Mouse (Mus musculus) embryonic facial prominence, embryonic 13.5 days (tissue): ENCODE results near the gene Pspc1. TPM values are rescaled to one million over a fixed set of nuclear protein-coding genes. Genes with fewer than 3 reads are reported as not detected.
"Not testable (repeated sequence)": the region's sequence is repeated elsewhere in the genome, so short reads cannot be mapped to it uniquely, and the experiment has no call there.

ENCODE experiments used
- ATAC-seq: fragments of 200-750 bp; cut with Nextera tagmentation; 2 replicates; pipeline ENCODE4 v1.8.0; 2017; ENCODE audit warnings: low read depth; ENCODE audit not compliant: insufficient number of reproducible peaks, insufficient read depth, low FRiP score, low TSS enrichment
- H3K27ac ChIP-seq: fragments of 300-500 bp; sonication (generic); 2 replicates; pipeline ENCODE4 v1.5.1; 2015; ENCODE audit warnings: moderate library complexity, mild to moderate bottlenecking, inconsistent platforms
- H3K27me3 ChIP-seq: fragments of 300-500 bp; sonication (generic); 2 replicates; pipeline ENCODE4 v1.6.1; 2015; ENCODE audit warnings: mild to moderate bottlenecking, inconsistent platforms
- H3K36me3 ChIP-seq: fragments of 300-500 bp; sonication (generic); 2 replicates; pipeline ENCODE4 v1.6.1; 2015; ENCODE audit warnings: mild to moderate bottlenecking, inconsistent platforms
- H3K4me1 ChIP-seq: fragments of 300-500 bp; sonication (generic); 2 replicates; pipeline ENCODE4 v1.6.1; 2015; ENCODE audit warnings: inconsistent platforms
- H3K4me2 ChIP-seq: fragments of 300-500 bp; sonication (generic); 2 replicates; pipeline ENCODE4 v1.6.1; 2015; ENCODE audit warnings: moderate library complexity, mild to moderate bottlenecking, inconsistent platforms
- H3K4me3 ChIP-seq: fragments of 300-500 bp; sonication (generic); 2 replicates; pipeline ENCODE4 v1.5.1; 2015; ENCODE audit warnings: mild to moderate bottlenecking, inconsistent platforms
- H3K9ac ChIP-seq: fragments of 300-500 bp; sonication (generic); 2 replicates; pipeline ENCODE4 v1.6.1; 2015; ENCODE audit warnings: mild to moderate bottlenecking, inconsistent platforms
- H3K9me3 ChIP-seq: fragments of 300-500 bp; sonication (generic); 2 replicates; pipeline ENCODE4 v1.6.1; 2016; ENCODE audit warnings: inconsistent platforms
- WGBS: fragments of 180-500 bp; shearing (Covaris S2); methylation state at CpG from one replicate; pipeline ENCODE4 v1.1.7; 2015; ENCODE audit warnings: mixed read lengths; 5-methylcytosine and 5-hydroxymethylcytosine counted together
- polyA plus RNA-seq: library from polyadenylated mRNA; unstranded; fragments of >200 nt; fragmentation: Nextera tagmentation; extraction: Ambion mirVana; gene quantifications from 2 replicates; pipeline ENCODE4 v1.2.1, GENCODE M21; 2015

Pspc1 gene
- 35.3 and 45.7 TPM in 2 replicates for polyA plus RNA-seq

- ATAC-seq: peak; percentile 94
- under 1% methylated on average over 36 of the region's 36 CpGs for WGBS
These were observed at the start of gene Pspc1 for GRCm38 (mm10) chr14:56778200-56778932. Gene Pspc1, minus strand, starts transcription at chr14:56778316.

GRCm38 (mm10) chr14:56824562-56824961 is 46.4 kb upstream of the Pspc1 start:
- Histone ChIP-seq H3K4me2 (no peak overlapping the region), H3K4me1 (no peaks in the 10 kb centered on the region), H3K4me3 (no peak overlapping the region), H3K9ac (no peak overlapping the region), H3K27me3 (no peaks in the 10 kb centered on the region), H3K9me3 (0 out of 2 replicates have a peak, but pooled peaks cover 3% of the 10 kb centered on the region), H3K27ac (no peak overlapping the region), H3K36me3 (no peaks in the 10 kb centered on the region)
- ATAC-seq: no peak

More at GRCm38 (mm10) chr14:56778200-56778932, at the start of gene Pspc1:
- Histone ChIP-seq H3K4me2 (peak within 1 kb of the TSS; percentile 68), H3K4me3 (peak within 1 kb of the TSS; percentile 97), H3K9ac (peak within 1 kb of the TSS; percentile 94), H3K27ac (peak within 1 kb of the TSS; percentile 96), H3K36me3 (no peaks in the 10 kb centered on the region), H3K9me3 (no peaks in the 10 kb centered on the region), H3K27me3 (no peaks in the 10 kb centered on the region), H3K4me1 (peaks cover 17% of the 10 kb centered on the region)

GRCm38 (mm10) chr14:56817616-56818015 is 39.5 kb upstream of the Pspc1 start:
- peak; percentile 38; the same call in 1 of the 2 replicates for ATAC-seq
- Histone ChIP-seq H3K4me2 (peak overlapping the region; percentile 40), H3K4me3 (no peak overlapping the region), H3K9ac (no peak overlapping the region), H3K4me1 (peaks cover 7% of the 10 kb centered on the region), H3K9me3 (0 out of 2 replicates have a peak, but pooled peaks cover 3% of the 10 kb centered on the region), H3K27me3 (no peaks in the 10 kb centered on the region), H3K27ac (peak overlapping the region; percentile 49), H3K36me3 (no peaks in the 10 kb centered on the region)
- WGBS: 8% methylated on average over 11 of the region's 11 CpGs

- no peak for ATAC-seq
- WGBS: 55% methylated on average over 4 of the region's 4 CpGs
- H3K27ac ChIP-seq: peak overlapping the region; percentile 49
- no peaks in the 10 kb centered on the region for H3K27me3 ChIP-seq
- H3K4me2 ChIP-seq: peak overlapping the region; percentile 40
- H3K4me1 ChIP-seq: peaks cover 7% of the 10 kb centered on the region
- no peak overlapping the region for H3K9ac ChIP-seq
- 0 out of 2 replicates have a peak, but pooled peaks cover 3% of the 10 kb centered on the region for H3K9me3 ChIP-seq
- no peak overlapping the region for H3K4me3 ChIP-seq
- no peaks in the 10 kb centered on the region for H3K36me3 ChIP-seq
These were observed 39.0 kb upstream of the Pspc1 start for GRCm38 (mm10) chr14:56817131-56817530.

- H3K9me3 ChIP-seq: 0 out of 2 replicates have a peak, but pooled peaks cover 3% of the 10 kb centered on the region
- H3K4me1 ChIP-seq: peaks cover 7% of the 10 kb centered on the region
- ATAC-seq: no peak
- H3K9ac ChIP-seq: no peak overlapping the region
- H3K4me2 ChIP-seq: no peak overlapping the region
- no peaks in the 10 kb centered on the region for H3K36me3 ChIP-seq
- 80% methylated on average over 4 of the region's 4 CpGs for WGBS
- no peaks in the 10 kb centered on the region for H3K27me3 ChIP-seq
- no peak overlapping the region for H3K4me3 ChIP-seq
- peak overlapping the region; percentile 49; the same call in 1 of the 2 replicates for H3K27ac ChIP-seq
These were observed 38.4 kb upstream of the Pspc1 start for GRCm38 (mm10) chr14:56816541-56816940.

- Histone ChIP-seq H3K4me1 (peaks cover 19% of the 10 kb centered on the region), H3K9ac (peak overlapping the region; percentile 88), H3K27ac (peak overlapping the region; percentile 96), H3K4me3 (peak overlapping the region; percentile 63), H3K36me3 (no peaks in the 10 kb centered on the region; the same call in 1 of the 2 replicates), H3K27me3 (no peaks in the 10 kb centered on the region), H3K4me2 (peak overlapping the region; percentile 70), H3K9me3 (no peaks in the 10 kb centered on the region)
- WGBS: 1% methylated on average over 35 of the region's 35 CpGs
- ATAC-seq: peak; percentile 7; the same call in 1 of the 2 replicates
These were observed 34.5 kb upstream of the Pspc1 start for GRCm38 (mm10) chr14:56812520-56813036.

GRCm38 (mm10) chr14:56811701-56812339 is 33.7 kb upstream of the Pspc1 start, which contains the start of gene Zmym5:
Gene Zmym5, minus strand, starts transcription at chr14:56811716.
- Histone ChIP-seq H3K27ac (peak within 1 kb of the TSS; percentile 96), H3K9ac (peak within 1 kb of the TSS; percentile 89), H3K4me1 (peaks cover 19% of the 10 kb centered on the region), H3K4me3 (peak within 1 kb of the TSS; percentile 69), H3K4me2 (peak within 1 kb of the TSS; percentile 70)
- under 1% methylated on average over 47 of the region's 72 CpGs for WGBS
- not testable (repeated sequence) for H3K36me3 ChIP-seq, H3K9me3 ChIP-seq, H3K27me3 ChIP-seq
- peak; percentile 97 for ATAC-seq

GRCm38 (mm10) chr14:56810781-56811690 is 32.9 kb upstream of the Pspc1 start:
- H3K36me3 ChIP-seq, H3K9me3 ChIP-seq, H3K27me3 ChIP-seq, ATAC-seq: not testable (repeated sequence)
- Histone ChIP-seq H3K4me3 (peak overlapping the region; percentile 69), H3K27ac (peak overlapping the region; percentile 87), H3K4me2 (peak overlapping the region; percentile 63), H3K9ac (peak overlapping the region; percentile 89), H3K4me1 (peaks cover 19% of the 10 kb centered on the region)
- under 1% methylated on average over 43 of the region's 86 CpGs for WGBS

GRCm38 (mm10) chr14:56793243-56793642 is 15.1 kb upstream of the Pspc1 start:
- no peak overlapping the region for H3K4me3 ChIP-seq
- no peaks in the 10 kb centered on the region for H3K9me3 ChIP-seq
- H3K27ac ChIP-seq: no peak overlapping the region
- no peak overlapping the region for H3K4me2 ChIP-seq
- H3K9ac ChIP-seq: no peak overlapping the region
- H3K36me3 ChIP-seq: peaks cover 63% of the 10 kb centered on the region
- ATAC-seq: no peak
- WGBS: 55% methylated on average over 2 of the region's 2 CpGs
- no peaks in the 10 kb centered on the region for H3K4me1 ChIP-seq
- H3K27me3 ChIP-seq: no peaks in the 10 kb centered on the region

- H3K9ac ChIP-seq: no peak overlapping the region
- ATAC-seq: no peak
- no peak overlapping the region for H3K4me3 ChIP-seq
- no peaks in the 10 kb centered on the region for H3K27me3 ChIP-seq
- no peaks in the 10 kb centered on the region for H3K4me1 ChIP-seq
- 76% methylated on average over 1 of the region's 1 CpGs for WGBS
- H3K4me2 ChIP-seq: no peak overlapping the region
- no peaks in the 10 kb centered on the region for H3K9me3 ChIP-seq
- H3K27ac ChIP-seq: no peak overlapping the region
- H3K36me3 ChIP-seq: no peaks in the 10 kb centered on the region
These were observed 6.5 kb upstream of the Pspc1 start for GRCm38 (mm10) chr14:56784575-56784974.

GRCm38 (mm10) chr14:56778933-56779300 is 801 bp upstream of the Pspc1 start:
- no peak for ATAC-seq
- peak overlapping the region; percentile 68 for H3K4me2 ChIP-seq
- peak overlapping the region; percentile 96 for H3K27ac ChIP-seq
- no peaks in the 10 kb centered on the region for H3K27me3 ChIP-seq
- H3K9me3 ChIP-seq: no peaks in the 10 kb centered on the region
- 45% methylated on average over 3 of the region's 3 CpGs for WGBS
- peak overlapping the region; percentile 97 for H3K4me3 ChIP-seq
- H3K4me1 ChIP-seq: peaks cover 17% of the 10 kb centered on the region
- no peaks in the 10 kb centered on the region for H3K36me3 ChIP-seq
- peak overlapping the region; percentile 94 for H3K9ac ChIP-seq
